Mouse (Mus musculus) CD4-positive, CD25-positive, alpha-beta regulatory T cell, adult 2 months (primary cell): ENCODE results near the gene Hist1h2bf.
"Not testable (repeated sequence)": the region's sequence is repeated elsewhere in the genome, so short reads cannot be mapped to it uniquely, and the experiment has no call there.

ENCODE experiments used
- DNase-seq: peaks from one replicate; pipeline ENCODE4 v3.0.0-alpha.2; 2012; ENCODE audit warnings: low read depth, low spot score

Gene Hist1h2bf

GRCm38 (mm10) chr13:23543965-23544786, 29.8 kb downstream of the Hist1h2bf start, which contains the start of gene Hist1h3f:
Hist1h3f (plus strand) TSS chr13:23544052.
- peak; percentile 91 for DNase-seq

- DNase-seq: peak; percentile 93
Observed at GRCm38 (mm10) chr13:23542999-23543607, 30.9 kb downstream of the Hist1h2bf start, which contains the start of gene Hist1h2bh. Hist1h2bh (minus strand) TSS chr13:23543392.

- not testable (repeated sequence) for DNase-seq
Observed at GRCm38 (mm10) chr13:23542225-23542980, 31.6 kb downstream of the Hist1h2bf start.

- no peak for DNase-seq
Observed at GRCm38 (mm10) chr13:23541497-23541896, 32.5 kb downstream of the Hist1h2bf start.

GRCm38 (mm10) chr13:23539821-23540220, 34.2 kb downstream of the Hist1h2bf start:
- DNase-seq: not testable (repeated sequence)

GRCm38 (mm10) chr13:23538249-23538648, 35.7 kb downstream of the Hist1h2bf start:
- DNase-seq: no peak

- no peak for DNase-seq
Observed at GRCm38 (mm10) chr13:23537006-23537710, 36.8 kb downstream of the Hist1h2bf start.

GRCm38 (mm10) chr13:23536076-23536822, 37.7 kb downstream of the Hist1h2bf start:
- no peak for DNase-seq

- peak; percentile 92 for DNase-seq
Observed at GRCm38 (mm10) chr13:23535137-23536075, 38.6 kb downstream of the Hist1h2bf start, which contains the start of gene Hist1h3g. Hist1h3g (plus strand) TSS chr13:23535422.

- DNase-seq: no peak
Observed at GRCm38 (mm10) chr13:23534368-23535131, 39.4 kb downstream of the Hist1h2bf start.

- DNase-seq: peak; percentile 81
Observed at GRCm38 (mm10) chr13:23533560-23534367, 40.2 kb downstream of the Hist1h2bf start, which contains the start of gene Hist1h2af. Hist1h2af (plus strand) TSS chr13:23533906.

- no peak for DNase-seq
Observed at GRCm38 (mm10) chr13:23532262-23533075, 41.5 kb downstream of the Hist1h2bf start.

GRCm38 (mm10) chr13:23530901-23531875, 42.8 kb downstream of the Hist1h2bf start, which contains the start of gene Hist1h4h:
Hist1h4h (plus strand) TSS chr13:23531050.
- DNase-seq: peak; percentile 96

- DNase-seq: peak; percentile 83
Observed at GRCm38 (mm10) chr13:23530181-23530900, 43.7 kb downstream of the Hist1h2bf start.
